Mouse (Mus musculus) telencephalon, adult 2 months (tissue): ENCODE results near the gene Gm20388.
A peak's percentile ranks its signal among the peaks of the same experiment; 100 is the strongest.
"Not testable (repeated sequence)": the region's sequence is repeated elsewhere in the genome, so short reads cannot be mapped to it uniquely, and the experiment has no call there.

Experiments used
- DNase-seq: peaks from one replicate; pipeline ENCODE4 v3.0.0-alpha.2; 2011; ENCODE audit warnings: low read depth, low spot score

The Gm20388 gene

GRCm38 (mm10) chr8:122611295-122612133 lies 2700.9 kb downstream of the Gm20388 start, which contains the start of the genes Galns and Trappc2l:
TSS of gene Galns (minus strand) at chr8:122611463.
TSS of gene Trappc2l (plus strand) at chr8:122611640.
- peak; percentile 97 for DNase-seq

DNA sequence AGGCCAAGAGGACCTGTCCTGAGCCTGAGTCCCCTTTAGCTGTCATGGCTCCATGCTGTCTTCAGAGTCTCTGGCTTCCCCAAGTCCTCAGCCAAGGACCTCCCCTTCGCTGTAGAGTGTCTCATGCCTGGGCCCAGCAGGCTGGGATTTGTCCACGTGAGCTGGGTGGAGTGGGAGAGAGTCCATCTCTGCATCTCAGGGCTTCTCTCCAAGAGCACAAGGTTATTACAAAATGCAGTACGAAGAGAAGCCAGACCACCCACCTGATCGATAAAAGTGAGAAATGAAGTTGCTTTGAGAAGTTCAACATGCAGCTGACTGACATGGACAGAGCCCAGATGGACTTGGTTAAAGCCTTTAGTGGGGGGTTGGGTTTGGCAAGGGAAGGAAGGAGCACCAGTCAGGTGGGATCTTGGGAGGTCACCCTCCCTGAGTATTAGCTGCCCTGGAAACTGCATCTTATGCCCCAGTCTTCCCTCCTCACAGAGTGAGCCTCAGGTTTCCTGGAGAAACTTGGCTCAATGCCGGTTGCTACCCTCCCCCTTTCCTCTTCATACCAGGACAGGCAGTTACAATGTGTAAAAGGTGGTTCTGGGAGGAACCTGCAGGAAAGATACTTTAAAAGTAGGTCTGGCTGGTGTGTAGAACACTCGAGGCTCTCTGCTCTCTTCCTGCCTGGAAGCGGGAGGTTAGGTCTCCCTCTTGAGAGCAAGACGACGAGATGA lies 2705.7 kb downstream of the Gm20388 start:
- DNase-seq, result no peak

DNA sequence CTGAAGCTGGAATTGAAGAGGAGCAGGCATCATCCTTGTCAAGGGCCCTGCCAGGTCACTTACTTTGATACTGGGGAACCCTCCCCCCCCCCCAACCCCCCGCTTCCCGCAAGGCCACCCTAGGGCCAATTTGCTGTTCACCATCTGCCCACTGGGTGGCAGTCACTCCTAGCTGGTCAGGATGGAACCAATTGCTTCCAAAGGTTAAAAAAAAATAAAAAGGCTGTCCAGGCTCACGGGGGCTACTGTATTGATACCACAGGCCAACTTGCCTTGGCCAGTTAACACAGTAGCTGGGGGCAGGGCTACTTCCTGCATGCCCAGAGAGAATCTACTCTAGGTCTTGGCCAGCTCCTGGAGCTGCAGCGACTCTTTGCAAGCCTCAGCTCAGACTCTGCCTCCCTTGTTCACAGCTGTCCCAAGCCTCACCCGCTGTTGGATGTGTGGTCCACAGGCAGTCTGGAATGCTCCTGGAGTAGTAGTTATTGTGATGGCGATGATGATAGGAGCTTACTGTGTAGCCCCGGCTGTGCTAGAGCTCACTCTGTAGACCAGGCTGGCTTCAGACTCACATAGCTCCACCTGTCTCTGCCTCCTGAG lies 2707.4 kb downstream of the Gm20388 start:
- DNase-seq, result no peak

- DNase-seq, result no peak
These were observed 2708.2 kb downstream of the Gm20388 start for GRCm38 (mm10) chr8:122618660-122619378.

DNA sequence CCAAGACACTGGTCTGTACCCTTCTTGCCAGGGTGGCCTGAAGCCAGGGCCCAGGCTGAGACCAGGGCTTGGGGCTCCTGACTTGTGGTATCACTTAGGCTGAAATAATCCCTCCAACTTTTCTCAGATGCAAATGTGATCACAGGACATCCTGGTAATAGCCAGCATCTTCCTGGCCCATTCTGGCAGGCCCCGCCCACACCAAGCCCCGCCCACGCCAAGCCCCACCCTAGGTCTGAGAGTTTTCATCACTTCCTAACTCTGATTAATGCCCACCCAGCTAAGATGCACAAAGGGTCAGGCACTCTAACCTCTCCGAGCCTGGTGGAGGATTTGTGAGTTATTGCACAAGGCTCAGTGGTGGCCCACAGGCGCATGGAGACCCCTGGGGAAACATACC lies 2709.8 kb downstream of the Gm20388 start:
- DNase-seq, result no peak

- no peak for DNase-seq
These were observed 2712.1 kb downstream of the Gm20388 start, which contains the start of gene Pabpn1l for GRCm38 (mm10) chr8:122622727-122623126. TSS of gene Pabpn1l (minus strand) at chr8:122622739.

GRCm38 (mm10) chr8:122623844-122624642 lies 2713.4 kb downstream of the Gm20388 start:
- DNase-seq, result no peak

DNA sequence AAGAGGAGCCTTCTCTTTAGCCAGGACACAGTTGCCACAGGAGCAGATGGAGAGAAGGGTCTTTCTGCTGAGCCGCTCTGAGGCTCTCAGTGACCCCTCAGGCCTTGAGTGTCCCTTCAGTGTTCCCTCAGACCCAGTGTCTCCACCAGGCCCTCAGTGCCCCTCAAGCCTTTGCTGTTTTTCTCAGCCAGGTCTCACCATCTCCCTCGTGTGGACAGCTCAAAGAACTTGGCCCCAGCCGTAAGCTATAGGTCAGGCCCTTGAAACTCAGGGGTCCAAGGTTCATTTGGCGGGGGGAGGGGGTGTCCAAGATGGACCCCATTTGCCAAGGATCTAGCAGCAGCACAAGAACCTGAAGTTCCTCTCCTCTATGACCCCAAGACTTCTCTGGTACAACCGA lies 2714.0 kb downstream of the Gm20388 start:
- no peak for DNase-seq

DNA sequence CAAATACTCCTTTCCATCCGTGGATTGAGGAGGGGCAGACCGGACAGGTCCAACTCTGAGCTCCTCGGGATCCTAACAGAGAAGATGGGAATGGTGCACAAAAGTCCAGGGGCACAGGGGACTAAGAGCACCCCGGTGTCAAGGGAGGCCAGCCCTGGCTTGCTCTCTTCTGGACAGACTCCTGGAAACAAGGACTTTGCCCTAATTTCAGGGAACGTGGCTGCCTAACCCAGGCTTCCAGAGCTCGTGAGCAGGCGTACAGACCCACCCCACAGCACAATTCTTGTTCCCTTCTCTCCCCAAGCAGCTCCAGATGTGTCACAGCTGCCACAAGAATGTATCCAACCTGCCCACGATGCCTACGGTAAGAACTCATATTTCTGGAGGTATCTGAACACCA lies 2715.2 kb downstream of the Gm20388 start:
- DNase-seq, result no peak

DNA sequence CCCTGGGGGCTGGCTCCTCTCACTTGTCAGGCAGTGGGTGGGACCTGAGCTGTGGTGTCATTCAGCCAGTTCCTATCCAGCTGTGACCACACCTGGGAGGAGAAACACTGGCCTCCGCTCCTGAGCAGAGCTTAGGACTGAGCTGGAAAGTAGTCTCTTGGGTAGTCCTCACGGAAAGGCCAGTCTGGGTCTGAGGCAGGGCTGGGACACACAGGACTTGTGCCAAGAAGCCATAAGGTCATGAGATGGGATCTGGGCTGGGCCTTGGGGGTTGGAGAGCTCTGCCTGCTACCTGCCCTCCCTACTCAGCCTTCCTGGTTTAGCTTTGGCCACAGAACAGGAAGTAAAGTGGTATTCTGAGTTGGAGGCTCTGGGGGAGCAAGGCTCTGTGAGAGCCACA lies 2716.3 kb downstream of the Gm20388 start:
- no peak for DNase-seq

DNA sequence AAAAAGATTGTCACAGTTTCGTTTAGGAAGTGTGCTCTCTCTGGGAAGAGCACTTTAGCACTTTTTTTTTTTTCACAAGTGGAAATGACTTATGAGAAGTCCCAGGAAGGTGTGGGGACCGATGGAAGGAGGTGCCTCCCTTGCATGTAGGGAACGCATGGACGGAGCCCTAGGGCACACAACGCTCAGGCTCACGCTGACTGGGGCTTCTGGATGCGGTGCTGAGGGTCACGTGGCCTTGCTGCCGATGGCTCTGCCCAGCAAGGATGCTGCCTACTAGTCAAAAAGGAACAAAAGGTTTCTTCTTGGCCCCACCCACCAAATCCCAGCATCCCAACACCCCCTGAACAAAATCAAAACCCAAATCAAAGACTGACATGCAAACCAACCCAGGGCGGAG lies 2718.7 kb downstream of the Gm20388 start:
- no peak for DNase-seq

DNA sequence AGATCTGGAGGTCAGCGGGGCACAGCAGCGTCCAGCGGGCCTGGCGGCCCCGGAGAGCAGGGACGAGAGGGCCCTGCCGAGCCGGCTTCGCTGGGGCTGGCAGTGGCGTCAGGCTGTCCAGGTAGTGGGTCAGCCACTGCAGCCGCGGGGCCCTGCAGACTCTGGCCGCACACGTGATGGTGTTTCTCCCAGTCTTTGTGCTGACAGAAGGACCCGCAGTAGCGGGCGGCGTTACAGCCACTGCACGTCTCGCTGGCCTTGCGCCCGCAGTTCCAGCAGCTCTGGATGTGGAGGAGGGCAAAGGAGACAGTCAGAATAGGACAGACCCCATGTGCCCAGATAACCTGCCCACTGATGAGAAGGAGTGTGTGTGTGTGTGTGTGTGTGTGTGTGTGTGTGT lies 2720.1 kb downstream of the Gm20388 start:
- no peak for DNase-seq

DNA sequence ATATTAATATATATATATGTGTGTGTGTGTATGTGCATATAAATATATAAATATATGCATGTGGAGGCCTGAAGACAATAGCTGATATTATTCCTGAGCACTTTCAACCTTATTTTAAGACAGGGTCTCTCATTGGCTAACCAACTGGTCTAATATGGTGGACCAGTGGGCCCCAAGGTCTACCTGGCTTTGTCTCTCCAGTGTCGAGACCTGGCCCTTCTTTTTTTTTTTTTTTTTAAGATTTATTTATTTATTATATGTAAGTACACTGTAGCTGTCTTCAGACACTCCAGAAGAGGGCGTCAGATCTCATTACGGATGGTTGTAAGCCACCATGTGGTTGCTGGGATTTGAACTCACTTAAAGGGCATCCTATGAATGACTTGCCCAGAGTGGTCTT lies 2721.5 kb downstream of the Gm20388 start:
- not testable (repeated sequence) for DNase-seq

- no peak for DNase-seq
These were observed 2722.6 kb downstream of the Gm20388 start for GRCm38 (mm10) chr8:122633205-122633604.

DNA sequence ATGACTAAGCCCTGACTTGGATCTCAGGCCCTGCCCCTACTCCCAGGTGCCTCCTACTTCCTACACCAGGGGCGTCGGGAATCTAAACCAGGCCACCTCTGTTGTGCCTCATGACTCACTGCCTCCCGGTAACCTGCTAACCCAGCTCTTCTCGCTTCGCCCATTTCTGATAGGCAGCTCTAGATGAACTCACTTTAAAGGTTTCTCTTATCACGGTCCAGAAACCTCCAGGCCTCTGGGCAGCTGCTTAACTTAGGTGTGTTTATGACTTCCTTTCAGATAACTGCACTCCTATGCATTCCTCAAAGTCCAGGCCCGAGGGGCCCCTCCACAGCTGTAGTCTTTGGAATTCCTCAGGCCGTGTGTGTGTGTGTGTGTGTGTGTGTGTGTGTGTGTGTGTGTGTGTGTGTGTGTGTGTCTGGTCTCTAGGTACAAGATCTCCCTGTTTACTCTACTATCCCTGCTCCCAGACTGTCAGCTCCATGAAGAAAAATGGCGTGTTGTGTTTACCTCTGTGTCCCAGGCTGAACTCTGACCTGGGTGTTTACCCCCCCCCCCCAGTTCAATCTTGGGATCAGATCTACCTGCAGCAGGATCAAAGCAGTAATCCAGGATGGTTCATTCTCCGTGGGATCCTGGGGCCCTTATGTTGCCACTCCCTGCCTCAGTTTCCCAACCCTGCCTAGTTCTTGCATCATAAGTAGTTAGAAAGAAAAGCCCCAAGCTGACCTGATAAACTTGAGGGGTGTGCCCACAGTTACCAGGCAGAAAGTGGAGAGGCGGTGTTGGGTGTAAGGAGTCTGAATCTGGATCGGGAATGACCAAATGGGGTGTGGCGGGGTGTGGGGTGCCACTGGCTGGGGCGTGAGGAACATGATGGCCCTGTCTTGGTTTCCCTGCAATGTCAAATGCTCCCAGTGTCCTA lies 2725.5 kb downstream of the Gm20388 start:
- DNase-seq, result no peak

- no peak for DNase-seq
These were observed 2726.1 kb downstream of the Gm20388 start for GRCm38 (mm10) chr8:122636803-122637175.

DNA sequence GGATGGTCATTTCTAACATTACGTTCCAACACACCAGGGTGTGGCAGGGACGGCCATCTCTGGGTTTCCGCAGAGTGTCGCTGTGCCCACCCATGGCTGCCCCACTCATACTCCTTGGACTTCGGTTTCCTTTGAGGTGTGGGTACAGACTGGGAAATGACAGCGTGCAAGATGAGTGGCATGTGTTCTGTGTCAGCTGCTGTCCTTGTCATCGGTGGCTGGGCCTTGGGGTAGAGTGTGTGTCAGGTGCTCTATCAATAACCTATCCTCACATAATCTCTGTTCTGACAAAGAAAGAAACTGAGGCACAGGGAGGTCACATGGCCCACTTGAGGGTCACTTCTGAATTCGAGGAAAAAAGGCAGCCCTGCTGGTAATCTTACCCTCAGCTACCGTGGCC lies 2726.6 kb downstream of the Gm20388 start:
- no peak for DNase-seq

- DNase-seq, result no peak
These were observed 2728.0 kb downstream of the Gm20388 start for GRCm38 (mm10) chr8:122638601-122639000.

DNA sequence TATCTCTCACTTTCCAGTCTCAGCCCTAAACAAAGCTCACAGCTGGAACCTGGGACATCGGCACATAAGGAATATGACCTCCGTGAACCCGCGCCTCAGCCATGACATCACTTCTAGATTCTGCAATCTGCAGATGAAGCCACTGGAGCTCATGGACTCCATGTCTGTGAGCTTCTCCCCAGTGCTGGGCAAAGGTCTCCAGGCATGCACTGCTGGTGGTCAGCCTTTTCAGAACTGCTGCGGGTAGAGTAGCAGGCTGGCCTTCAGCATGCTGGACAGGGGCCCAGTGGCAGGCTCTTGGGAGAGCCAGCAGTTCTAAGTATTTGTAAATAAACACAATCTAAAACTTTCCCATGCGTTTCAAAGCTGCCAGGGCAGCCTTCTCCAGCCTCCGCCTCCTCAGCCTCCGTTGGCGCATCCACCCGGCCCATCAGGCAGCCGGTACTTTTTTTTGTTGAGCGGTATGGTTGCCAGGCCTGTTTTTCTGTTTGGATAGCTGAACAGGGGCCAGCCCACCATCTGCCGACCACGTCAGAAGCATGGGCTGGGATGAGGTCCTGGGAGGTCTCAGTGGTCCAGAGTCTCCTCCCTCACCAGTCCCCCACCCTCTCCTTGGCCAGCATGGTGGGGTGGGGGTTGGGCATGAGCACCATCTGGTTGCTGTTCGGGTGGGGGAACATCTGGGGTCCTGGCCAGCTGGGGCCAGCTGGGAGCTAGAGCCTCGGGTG lies 2729.0 kb downstream of the Gm20388 start:
- no peak for DNase-seq
